Mouse (Mus musculus) myocyte (in vitro differentiated cells): ENCODE measurements around the gene Txnrd1.

Experiments
- CEBPB ChIP-seq: IDR thresholded peaks from 2 replicates; pipeline ENCODE4 v1.6.1; 2011; ENCODE audit warnings: mild to moderate bottlenecking, moderate library complexity; ENCODE audit not compliant: poor library complexity, insufficient read depth, severe bottlenecking
- MAX ChIP-seq: IDR thresholded peaks from one replicate; pipeline ENCODE4 v1.6.1; 2011; ENCODE audit warnings: low read depth, mild to moderate bottlenecking, control low read depth
- MYOD1 ChIP-seq, 3 experiments: IDR thresholded peaks; one replicate each; pipeline ENCODE4 v1.6.1; 2011; ENCODE audit warnings: control low read depth in 2 of 3, low read depth in 2 of 3, mild to moderate bottlenecking in 2 of 3, moderate library complexity in 1 of 3; ENCODE audit not compliant: insufficient read length in 2 of 3, control insufficient read depth in 1 of 3
- POLR2A ChIP-seq: IDR thresholded peaks from one replicate; pipeline ENCODE4 v1.6.1; 2011; ENCODE audit warnings: low read depth, mild to moderate bottlenecking, control low read depth, moderate library complexity; ENCODE audit not compliant: insufficient read length
- TCF12 ChIP-seq: IDR thresholded peaks from one replicate; pipeline ENCODE4 v1.6.1; 2011; ENCODE audit warnings: mild to moderate bottlenecking, control low read depth; ENCODE audit not compliant: poor library complexity, insufficient read depth, severe bottlenecking

GRCm38 (mm10) chr10:82814096-82814970, 19.4 kb upstream of the Txnrd1 start:
- 0 out of 2 replicates have a peak, but pooled peaks have one; percentile 4 for TF ChIP-seq CEBPB
- no peak for TF ChIP-seq TCF12
- no peak for TF ChIP-seq POLR2A
- TF ChIP-seq MYOD1 (IDR thresholded peaks at IDR 0.05; ENCODE audit: control insufficient read depth in 1 of 3, insufficient read length in 2 of 3, low read depth in 2 of 3) = no peak
- TF ChIP-seq MAX = no peak
